In genomic region chr11:98003171-98003671, GRCm38 (mm10) we compare ENCODE assay signal across 9 mouse cellular contexts. TPM values are rescaled to one million over a fixed set of nuclear protein-coding genes. Genes with fewer than 3 reads are reported as not detected.
A peak's percentile ranks its signal among the peaks of the same experiment; 100 is the strongest.
DNase-seq lines count a peak whose midpoint lies in the region; ATAC-seq and TF ChIP-seq lines count a peak whose summit lies in the region.
"Had no signal": no experiment of that assay in that cellular context is flagged by ENCODE, and none has a peak within 500 bp of the region (broad histone marks: within the 10 kb centered on the region; RNA-seq: fewer than 3 reads in every experiment).

No protein-coding gene starts in this region.

- no peaks in the 10 kb centered on the region for H3K9me3 ChIP-seq in hindbrain, embryonic 10.5 days
- no peaks in the 10 kb centered on the region for H3K9me3 ChIP-seq in hindbrain, embryonic 14.5 days (ENCODE audit: control insufficient read depth, low read length)
- peaks cover 6% of the 10 kb centered on the region for H3K9me3 ChIP-seq in CH12.LX (replicated peaks; ENCODE audit: low read length)
- H3K9me3 ChIP-seq in forebrain, embryonic 13.5 days (replicated peaks), result no peaks in the 10 kb centered on the region
- H3K9me3 ChIP-seq in lung, postnatal 0 days (ENCODE audit: low read length), result no peaks in the 10 kb centered on the region

- H3K4me3 ChIP-seq in hindbrain, embryonic 10.5 days, result peak overlapping the region; percentile 40
- H3K4me3 ChIP-seq in hindbrain, embryonic 14.5 days (replicated peaks; ENCODE audit: low read length), result no peak overlapping the region
- H3K4me3 ChIP-seq in CH12.LX (replicated peaks in 1 of 3; ENCODE audit: low read depth in 2 of 3, low read length in 2 of 3, poor library complexity in 1 of 3), result peak overlapping the region; percentile 46 to 54 (median 49)
- H3K4me3 ChIP-seq in forebrain, embryonic 13.5 days, result peak overlapping the region; percentile 18; the same call in 1 of the 2 replicates
- H3K4me3 ChIP-seq in lung, postnatal 0 days (ENCODE audit: low read depth, low read length), result no peak overlapping the region; the same call in 1 of the 2 replicates

- H3K36me3 ChIP-seq in hindbrain, embryonic 10.5 days, result peaks cover 40% of the 10 kb centered on the region
- peaks cover 55% of the 10 kb centered on the region for H3K36me3 ChIP-seq in hindbrain, embryonic 14.5 days (replicated peaks; ENCODE audit: control insufficient read depth, insufficient read depth)
- peaks cover 0 to 3% of the 10 kb centered on the region in 2 experiments for H3K36me3 ChIP-seq in CH12.LX (replicated peaks in 1 of 2; ENCODE audit: control insufficient read depth in 1 of 2, insufficient read depth in 1 of 2, low read length in 1 of 2)
- H3K36me3 ChIP-seq in forebrain, embryonic 13.5 days (ENCODE audit: poor library complexity, severe bottlenecking), result peaks cover 43% of the 10 kb centered on the region
- no peaks in the 10 kb centered on the region for H3K36me3 ChIP-seq in lung, postnatal 0 days (ENCODE audit: insufficient read depth, low read length)

- H3K4me1 ChIP-seq in hindbrain, embryonic 10.5 days (replicated peaks), result peaks cover 42% of the 10 kb centered on the region
- H3K4me1 ChIP-seq in hindbrain, embryonic 14.5 days (replicated peaks; ENCODE audit: control insufficient read depth, insufficient read depth, low read length), result no peaks in the 10 kb centered on the region
- peaks cover 31 to 61% of the 10 kb centered on the region in 2 experiments for H3K4me1 ChIP-seq in CH12.LX (ENCODE audit: control insufficient read depth in 1 of 2, insufficient read depth in 2 of 2)
- peaks cover 32% of the 10 kb centered on the region for H3K4me1 ChIP-seq in forebrain, embryonic 13.5 days
- H3K4me1 ChIP-seq in lung, postnatal 0 days (ENCODE audit: insufficient read depth, low read depth, low read length), result no peaks in the 10 kb centered on the region

- ATAC-seq in hindbrain, embryonic 14.5 days (ENCODE audit: low FRiP score), result no peak
- ATAC-seq in forebrain, embryonic 13.5 days, result peak; percentile 23; the same call in 1 of the 2 replicates
- ATAC-seq in lung, postnatal 0 days, result peak; percentile 57

- H3K79me2 ChIP-seq in CH12.LX (replicated peaks; ENCODE audit: control insufficient read depth, extremely low read depth, insufficient read depth, poor library complexity, severe bottlenecking), result no peaks in the 10 kb centered on the region

- 0 out of 2 replicates have a peak overlapping the region, but pooled peaks have one; percentile 41 for H3K27ac ChIP-seq in hindbrain, embryonic 10.5 days
- no peak overlapping the region for H3K27ac ChIP-seq in hindbrain, embryonic 14.5 days
- H3K27ac ChIP-seq in CH12.LX (ENCODE audit: insufficient read depth, low read depth), result no peak overlapping the region
- peak overlapping the region; percentile 25; the same call in 1 of the 2 replicates for H3K27ac ChIP-seq in forebrain, embryonic 13.5 days
- H3K27ac ChIP-seq in lung, postnatal 0 days (ENCODE audit: low read length), result no peak overlapping the region
- H3K27ac ChIP-seq: macrophage had no signal

- no peak for DNase-seq in hindbrain, embryonic 10.5 days (ENCODE audit: low spot score)
- DNase-seq in hindbrain, embryonic 14.5 days (ENCODE audit: low spot score), result no peak
- peak; percentile 80 for DNase-seq in CH12.LX (ENCODE audit: extremely low read depth)
- DNase-seq in lung, postnatal 0 days (ENCODE audit: low spot score), result peak; percentile 57
- DNase-seq in frontal cortex, postnatal 10 days (ENCODE audit: low spot score in 2 of 2), result no peak
- no peak for DNase-seq in left cerebral cortex, adult 11 months (ENCODE audit: low spot score)
- DNase-seq in cerebellum, postnatal 10 days, result no peak

- no peak for TF ChIP-seq POLR2A in CH12.LX (IDR thresholded peaks at IDR 0.05; ENCODE audit: low read depth, low read length)

- dilution Hi-C loops in CH12.LX (cut with MboI; ENCODE audit: extremely low pct_ligation_motif_present, extremely low pct_unique_long_range_greater_than_20kb, low sequenced_read_pairs), result no loop called here

- no peak overlapping the region for H3K4me2 ChIP-seq in hindbrain, embryonic 14.5 days (replicated peaks)
- H3K4me2 ChIP-seq in CH12.LX (ENCODE audit: insufficient read depth, low read depth, poor library complexity, severe bottlenecking), result peak overlapping the region; percentile 73
- H3K4me2 ChIP-seq in forebrain, embryonic 13.5 days, result peak overlapping the region; percentile 37
- peak overlapping the region; percentile 55 for H3K4me2 ChIP-seq in lung, postnatal 0 days (replicated peaks; ENCODE audit: low read depth, low read length)

- no peak overlapping the region for H3K9ac ChIP-seq in hindbrain, embryonic 14.5 days
- peak overlapping the region; percentile 47 for H3K9ac ChIP-seq in CH12.LX (ENCODE audit: insufficient read depth, low read depth)
- H3K9ac ChIP-seq in forebrain, embryonic 13.5 days, result 0 out of 2 replicates have a peak overlapping the region, but pooled peaks have one; percentile 34
- H3K9ac ChIP-seq in lung, postnatal 0 days (replicated peaks; ENCODE audit: low read depth), result no peak overlapping the region

- peaks cover 52% of the 10 kb centered on the region for H3K27me3 ChIP-seq in hindbrain, embryonic 10.5 days (ENCODE audit: insufficient read depth, poor library complexity, severe bottlenecking)
- no peaks in the 10 kb centered on the region for H3K27me3 ChIP-seq in hindbrain, embryonic 14.5 days (ENCODE audit: control insufficient read depth, insufficient read depth, low read length)
- no peaks in the 10 kb centered on the region for H3K27me3 ChIP-seq in CH12.LX (replicated peaks)
- peaks cover 15% of the 10 kb centered on the region for H3K27me3 ChIP-seq in forebrain, embryonic 13.5 days
- no peaks in the 10 kb centered on the region for H3K27me3 ChIP-seq in lung, postnatal 0 days (replicated peaks; ENCODE audit: insufficient read depth, low read length)

- TF ChIP-seq RAD21 in CH12.LX (IDR thresholded peaks at IDR 0.05; ENCODE audit: low read depth, low read length), result no peak

- TF ChIP-seq CTCF in CH12.LX (conservative IDR thresholded peaks at IDR 0.05 in 1 of 2, IDR thresholded peaks at IDR 0.05 in 1 of 2; ENCODE audit: low read depth in 2 of 2, low read length in 2 of 2), result no peak
- no peak for TF ChIP-seq CTCF in lung, postnatal 0 days (IDR thresholded peaks at IDR 0.05)

- in situ Hi-C loops in CH12.LX (cut with MboI; ENCODE audit: low pct_ligation_motif_present, low pct_unique_long_range_greater_than_20kb, low sequenced_read_pairs), result no loop called here

- WGBS in hindbrain, embryonic 10.5 days, result 37% methylated on average over 17 of the region's 17 CpGs
- 37% methylated on average over 17 of the region's 17 CpGs for WGBS in hindbrain, embryonic 14.5 days
- WGBS in forebrain, embryonic 13.5 days, result 38% methylated on average over 16 of the region's 17 CpGs
- WGBS in lung, postnatal 0 days, result 51% methylated on average over 17 of the region's 17 CpGs

- no peak for TF ChIP-seq EP300 in CH12.LX (IDR thresholded peaks at IDR 0.05; ENCODE audit: low read length)
- TF ChIP-seq EP300 in lung, postnatal 0 days (IDR thresholded peaks at IDR 0.05), result no peak

RNA-seq across cellular contexts. Expression of gene Arl5c, which starts 7.2 kb away (rescaled TPM):
- polyA plus RNA-seq in hindbrain, embryonic 10.5 days (2016; fragmentation: Nextera tagmentation; extraction: Ambion mirVana), result 13.3 and 16.2 TPM in 2 replicates
- polyA plus RNA-seq in hindbrain, embryonic 14.5 days (2014; fragmentation: Nextera tagmentation; extraction: Ambion mirVana), result 6.5 and 11.0 TPM in 2 replicates
- total RNA-seq in CH12.LX (2012; rRNA removed) (28.2 and 28.5 TPM in 2 replicates), CH12.LX (2014; rRNA removed) (32.2 and 33.1 TPM in 2 replicates)
- 36.1 and 45.5 TPM in 2 replicates for polyA plus RNA-seq in CH12.LX (2012; ENCODE audit: insufficient read length, low read depth)
- polyA plus RNA-seq in forebrain, embryonic 13.5 days (2015; fragmentation: Nextera tagmentation; extraction: Ambion mirVana), result 8.4 and 11.0 TPM in 2 replicates
- 4.6 and 6.5 TPM in 2 replicates for polyA plus RNA-seq in lung, postnatal 0 days (2015; fragmentation: Nextera tagmentation; extraction: Ambion mirVana)

RNA-seq across cellular contexts. Expression of gene Plxdc1, which starts 17.0 kb away (rescaled TPM):
- polyA plus RNA-seq in hindbrain, embryonic 10.5 days (2016; fragmentation: Nextera tagmentation; extraction: Ambion mirVana), result 0.11 and 0.24 TPM in 2 replicates
- 0.90 and 1.1 TPM in 2 replicates for polyA plus RNA-seq in hindbrain, embryonic 14.5 days (2014; fragmentation: Nextera tagmentation; extraction: Ambion mirVana)
- total RNA-seq in CH12.LX (2012; rRNA removed) (0.04 and 0.08 TPM in 2 replicates), CH12.LX (2014; rRNA removed) (not detected in 2 replicates)
- polyA plus RNA-seq in CH12.LX (2012; ENCODE audit: insufficient read length, low read depth), result 0.16 TPM in 1 of 2 replicates, not detected in the other
- 0.14 and 0.34 TPM in 2 replicates for polyA plus RNA-seq in forebrain, embryonic 13.5 days (2015; fragmentation: Nextera tagmentation; extraction: Ambion mirVana)
- 1.7 TPM in 2 replicates for polyA plus RNA-seq in lung, postnatal 0 days (2015; fragmentation: Nextera tagmentation; extraction: Ambion mirVana)

RNA-seq across cellular contexts. Expression of gene Cacnb1, which starts 19.6 kb away (rescaled TPM):
- polyA plus RNA-seq in hindbrain, embryonic 10.5 days (2016; fragmentation: Nextera tagmentation; extraction: Ambion mirVana), result 7.6 and 22.9 TPM in 2 replicates
- 40.0 and 40.3 TPM in 2 replicates for polyA plus RNA-seq in hindbrain, embryonic 14.5 days (2014; fragmentation: Nextera tagmentation; extraction: Ambion mirVana)
- total RNA-seq in CH12.LX (2012; rRNA removed) (0.46 and 0.55 TPM in 2 replicates), CH12.LX (2014; rRNA removed) (0.12 TPM in 1 of 2 replicates, not detected in the other)
- 0.36 and 0.59 TPM in 2 replicates for polyA plus RNA-seq in CH12.LX (2012; ENCODE audit: insufficient read length, low read depth)
- 25.9 and 29.9 TPM in 2 replicates for polyA plus RNA-seq in forebrain, embryonic 13.5 days (2015; fragmentation: Nextera tagmentation; extraction: Ambion mirVana)
- 3.5 and 4.0 TPM in 2 replicates for polyA plus RNA-seq in lung, postnatal 0 days (2015; fragmentation: Nextera tagmentation; extraction: Ambion mirVana)

RNA-seq across cellular contexts. Expression of gene Rpl19, which starts 23.3 kb away (rescaled TPM):
- polyA plus RNA-seq in hindbrain, embryonic 10.5 days (2016; fragmentation: Nextera tagmentation; extraction: Ambion mirVana), result 1,011 and 1,145 TPM in 2 replicates
- polyA plus RNA-seq in hindbrain, embryonic 14.5 days (2014; fragmentation: Nextera tagmentation; extraction: Ambion mirVana), result 614 and 694 TPM in 2 replicates
- total RNA-seq in CH12.LX (2012; rRNA removed) (5,182 and 5,259 TPM in 2 replicates), CH12.LX (2014; rRNA removed) (3,446 and 3,465 TPM in 2 replicates)
- polyA plus RNA-seq in CH12.LX (2012; ENCODE audit: insufficient read length, low read depth), result 2,949 and 3,228 TPM in 2 replicates
- 801 and 821 TPM in 2 replicates for polyA plus RNA-seq in forebrain, embryonic 13.5 days (2015; fragmentation: Nextera tagmentation; extraction: Ambion mirVana)
- polyA plus RNA-seq in lung, postnatal 0 days (2015; fragmentation: Nextera tagmentation; extraction: Ambion mirVana), result 750 and 817 TPM in 2 replicates

RNA-seq across cellular contexts. Expression of gene Stac2, which starts 50.0 kb away (rescaled TPM):
- 1.1 and 1.5 TPM in 2 replicates for polyA plus RNA-seq in hindbrain, embryonic 10.5 days (2016; fragmentation: Nextera tagmentation; extraction: Ambion mirVana)
- 6.7 and 7.3 TPM in 2 replicates for polyA plus RNA-seq in hindbrain, embryonic 14.5 days (2014; fragmentation: Nextera tagmentation; extraction: Ambion mirVana)
- total RNA-seq in CH12.LX (2012; rRNA removed), result not detected in 2 replicates
- not detected in 2 replicates for total RNA-seq in CH12.LX (2014; rRNA removed)
- 0.07 and 0.11 TPM in 2 replicates for polyA plus RNA-seq in CH12.LX (2012; ENCODE audit: insufficient read length, low read depth)
- polyA plus RNA-seq in forebrain, embryonic 13.5 days (2015; fragmentation: Nextera tagmentation; extraction: Ambion mirVana), result 1.2 and 1.6 TPM in 2 replicates
- polyA plus RNA-seq in lung, postnatal 0 days (2015; fragmentation: Nextera tagmentation; extraction: Ambion mirVana), result 0.10 and 0.11 TPM in 2 replicates

Comparison
In these comparisons a context has a peak if more than half of its experiments do, and no peak if none do; other contexts are left out.
1. H3K27ac ChIP-seq: peak in hindbrain, embryonic 10.5 days (single experiment) and forebrain, embryonic 13.5 days (single experiment); none in hindbrain, embryonic 14.5 days (single experiment), CH12.LX (single experiment) and lung, postnatal 0 days (single experiment).
2. H3K4me3 ChIP-seq: peak in hindbrain, embryonic 10.5 days (single experiment), CH12.LX (3 of 3) and forebrain, embryonic 13.5 days (single experiment); none in hindbrain, embryonic 14.5 days (single experiment) and lung, postnatal 0 days (single experiment).
3. DNase-seq: peak in CH12.LX (single experiment) and lung, postnatal 0 days (single experiment); none in hindbrain, embryonic 10.5 days (single experiment), hindbrain, embryonic 14.5 days (single experiment), frontal cortex, postnatal 10 days (0 of 2), left cerebral cortex, adult 11 months (single experiment) and cerebellum, postnatal 10 days (0 of 2).
4. H3K9ac ChIP-seq: peak in CH12.LX (single experiment) and forebrain, embryonic 13.5 days (single experiment); none in hindbrain, embryonic 14.5 days (single experiment) and lung, postnatal 0 days (single experiment).